Mouse (Mus musculus): ENCODE data around the gene Pdpk1. TPM values are rescaled to one million over a fixed set of nuclear protein-coding genes. Genes with fewer than 3 reads are reported as not detected.

Gene Pdpk1
- polyA plus RNA-seq, 1 experiment, result 44.7 TPM

DNA sequence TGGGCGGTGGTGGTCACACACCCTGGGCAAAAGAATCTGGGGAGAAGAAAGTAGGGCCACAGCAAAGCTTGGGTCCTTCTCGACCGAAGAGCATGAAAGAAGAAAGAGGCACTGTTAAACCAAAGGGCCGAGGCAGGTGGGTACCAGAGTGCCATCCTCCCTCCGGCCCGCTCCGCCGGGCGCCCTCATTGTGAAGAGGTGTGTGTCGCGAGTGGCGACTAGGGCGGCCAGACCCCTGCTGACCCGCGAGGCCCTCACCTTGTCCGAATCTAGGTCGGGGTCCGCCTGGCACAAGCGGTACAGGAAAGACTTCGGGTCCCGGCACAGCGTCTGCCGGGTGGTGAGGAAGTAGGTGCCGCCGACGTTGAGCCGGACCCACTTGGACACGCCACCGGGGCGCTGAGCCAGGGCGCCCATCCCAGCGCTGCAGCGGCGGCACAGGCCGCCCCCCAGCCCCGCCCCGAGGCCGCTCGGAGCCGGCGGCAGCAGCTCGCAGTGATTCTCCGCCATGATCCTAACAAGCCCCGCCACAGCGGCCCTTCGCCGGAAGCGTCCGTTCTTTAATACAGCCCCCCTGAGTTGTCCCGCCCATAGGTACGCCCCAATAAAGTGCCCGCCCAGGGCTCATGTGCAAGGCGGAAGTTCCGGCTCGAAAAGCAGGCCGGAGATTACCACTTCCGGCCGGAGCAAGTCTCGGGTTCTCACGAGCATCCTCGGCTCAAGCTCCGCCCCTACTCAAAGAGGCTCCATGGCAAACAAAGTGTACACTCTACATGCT, 77.6 kb downstream of the Pdpk1 start, which contains the start of gene Kctd5:
Kctd5 (minus strand) TSS at position 567 of the 778 bp plus-strand sequence.
- H3K4me1 ChIP-seq (ENCODE audit: control insufficient read depth, insufficient read depth, low read length), result no peaks in the 10 kb centered on the region
- TF ChIP-seq EP300 (IDR thresholded peaks at IDR 0.05; ENCODE audit: insufficient read depth, low read depth, low read length), result peak; percentile 62; the same call in 1 of the 2 replicates
- TF ChIP-seq POLR2A (IDR thresholded peaks at IDR 0.05; ENCODE audit: insufficient read depth, low read length), result peak; percentile 37
- no peak for TF ChIP-seq CTCF (IDR thresholded peaks at IDR 0.05; ENCODE audit: low read depth, low read length)
- H3K27me3 ChIP-seq (ENCODE audit: control insufficient read depth, insufficient read depth, low read length, poor library complexity, severe bottlenecking), result no peaks in the 10 kb centered on the region
- H3K36me3 ChIP-seq (ENCODE audit: control insufficient read depth, insufficient read depth, low read length, poor library complexity, severe bottlenecking), result peaks cover 6% of the 10 kb centered on the region; the same call in 1 of the 2 replicates
- peak within 1 kb of the TSS; percentile 97 for H3K4me3 ChIP-seq (ENCODE audit: low read depth, low read length)
- H3K9ac ChIP-seq (ENCODE audit: low read depth, poor library complexity, severe bottlenecking), result peak within 1 kb of the TSS; percentile 92
- H3K27ac ChIP-seq (ENCODE audit: insufficient read depth, low read length), result no peak within 1 kb of the TSS
- H3K9me3 ChIP-seq (replicated peaks; ENCODE audit: control insufficient read depth, insufficient read depth, low read length, poor library complexity, severe bottlenecking), result no peaks in the 10 kb centered on the region

DNA sequence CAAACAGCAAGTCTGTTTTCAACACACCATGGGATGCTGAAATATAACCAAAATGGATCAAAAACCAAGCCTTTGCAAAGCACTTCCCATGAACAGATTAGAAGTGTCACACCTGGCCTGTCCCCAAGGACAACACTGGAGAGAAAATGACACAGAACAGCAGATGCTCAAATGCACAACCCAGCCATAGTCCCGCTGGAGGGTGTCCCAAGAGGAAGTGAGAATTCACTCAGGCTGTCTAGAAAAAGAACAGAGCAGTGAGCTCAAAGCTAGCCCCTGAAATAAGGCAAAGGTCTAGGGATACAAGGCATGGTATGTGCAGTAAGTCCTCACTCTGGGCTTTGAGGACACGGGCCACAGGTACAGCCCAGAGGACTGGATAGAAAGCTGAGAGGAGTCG, 81.2 kb downstream of the Pdpk1 start:
- peaks cover 4% of the 10 kb centered on the region; the same call in 1 of the 2 replicates for H3K36me3 ChIP-seq (ENCODE audit: control insufficient read depth, insufficient read depth, low read length, poor library complexity, severe bottlenecking)

DNA sequence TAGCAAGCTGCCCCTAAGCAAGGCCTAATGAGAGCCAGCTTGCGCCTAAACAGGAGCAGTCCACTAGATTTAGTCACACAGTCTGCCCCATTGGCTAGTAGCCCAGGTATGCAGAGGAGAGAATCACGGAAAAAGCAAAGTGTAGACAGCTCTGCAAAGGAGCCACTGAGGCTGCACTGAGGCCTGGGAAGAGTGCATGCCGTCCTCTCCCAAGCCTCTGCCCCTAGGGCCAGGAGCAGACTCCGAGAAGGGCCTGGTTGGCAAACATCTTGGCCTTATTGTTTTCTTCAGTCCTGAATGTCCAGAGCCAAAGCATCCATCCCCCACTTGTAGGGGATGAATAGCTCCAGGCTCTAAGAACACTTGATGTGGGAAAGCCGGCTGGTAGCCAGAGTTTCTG, 82.5 kb downstream of the Pdpk1 start:
- no peak overlapping the region for H3K27ac ChIP-seq (ENCODE audit: insufficient read depth, low read length)
- TF ChIP-seq POLR2A (IDR thresholded peaks at IDR 0.05; ENCODE audit: insufficient read depth, low read length), result no peak
- TF ChIP-seq CTCF (IDR thresholded peaks at IDR 0.05; ENCODE audit: low read depth, low read length), result no peak
- TF ChIP-seq EP300 (IDR thresholded peaks at IDR 0.05; ENCODE audit: insufficient read depth, low read depth, low read length), result no peak
- no peaks in the 10 kb centered on the region for H3K27me3 ChIP-seq (ENCODE audit: control insufficient read depth, insufficient read depth, low read length, poor library complexity, severe bottlenecking)
- no peaks in the 10 kb centered on the region for H3K9me3 ChIP-seq (replicated peaks; ENCODE audit: control insufficient read depth, insufficient read depth, low read length, poor library complexity, severe bottlenecking)
- H3K36me3 ChIP-seq (ENCODE audit: control insufficient read depth, insufficient read depth, low read length, poor library complexity, severe bottlenecking), result peaks cover 4% of the 10 kb centered on the region; the same call in 1 of the 2 replicates
- H3K4me1 ChIP-seq (ENCODE audit: control insufficient read depth, insufficient read depth, low read length), result no peaks in the 10 kb centered on the region
- no peak overlapping the region for H3K9ac ChIP-seq (ENCODE audit: low read depth, poor library complexity, severe bottlenecking)
- no peak overlapping the region for H3K4me3 ChIP-seq (ENCODE audit: low read depth, low read length)

More for the DNA sequence above, 81.2 kb downstream of the Pdpk1 start:
- no peak overlapping the region for H3K9ac ChIP-seq (ENCODE audit: low read depth, poor library complexity, severe bottlenecking)
- no peaks in the 10 kb centered on the region for H3K4me1 ChIP-seq (ENCODE audit: control insufficient read depth, insufficient read depth, low read length)
- H3K27me3 ChIP-seq (ENCODE audit: control insufficient read depth, insufficient read depth, low read length, poor library complexity, severe bottlenecking), result no peaks in the 10 kb centered on the region
- H3K27ac ChIP-seq (ENCODE audit: insufficient read depth, low read length), result no peak overlapping the region
- H3K4me3 ChIP-seq (ENCODE audit: low read depth, low read length), result no peak overlapping the region
- H3K9me3 ChIP-seq (replicated peaks; ENCODE audit: control insufficient read depth, insufficient read depth, low read length, poor library complexity, severe bottlenecking), result no peaks in the 10 kb centered on the region
- TF ChIP-seq EP300 (IDR thresholded peaks at IDR 0.05; ENCODE audit: insufficient read depth, low read depth, low read length), result no peak
- TF ChIP-seq CTCF (IDR thresholded peaks at IDR 0.05; ENCODE audit: low read depth, low read length), result no peak
- no peak for TF ChIP-seq POLR2A (IDR thresholded peaks at IDR 0.05; ENCODE audit: insufficient read depth, low read length)

DNA sequence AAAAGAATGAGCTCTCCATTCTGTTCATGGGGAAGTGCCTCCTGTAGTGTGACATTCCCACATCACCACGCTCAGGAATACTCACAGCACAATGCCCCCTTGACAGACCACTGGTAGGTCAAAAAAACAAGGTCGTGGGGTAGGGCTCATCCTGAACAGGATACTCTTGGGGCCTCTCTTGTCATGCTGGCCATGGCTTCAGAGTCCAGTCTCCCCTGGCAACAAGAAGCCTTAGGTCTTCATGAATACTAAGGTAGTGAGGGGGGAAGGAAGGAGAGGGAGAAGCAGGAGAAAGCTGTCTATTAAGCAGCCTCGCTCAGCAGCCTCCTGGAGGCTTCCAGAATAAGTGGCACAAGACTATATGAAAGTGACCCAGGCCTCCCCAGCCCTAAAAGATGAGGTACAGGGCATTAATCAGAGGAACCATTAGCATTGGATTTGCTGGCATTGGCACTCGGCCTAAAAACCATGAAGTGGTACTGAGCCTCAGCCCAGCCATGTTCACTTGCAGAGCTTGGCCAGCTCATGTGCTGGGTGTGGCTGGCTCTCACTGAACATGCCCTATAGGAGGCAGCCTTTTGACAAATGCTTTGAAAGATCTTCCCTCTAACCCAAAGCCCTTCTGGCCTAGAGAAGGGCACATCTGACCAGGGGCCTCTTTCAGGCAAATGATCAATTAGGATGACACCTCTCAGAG, 88.1 kb downstream of the Pdpk1 start:
- no peak for TF ChIP-seq EP300 (IDR thresholded peaks at IDR 0.05; ENCODE audit: insufficient read depth, low read depth, low read length)
- TF ChIP-seq POLR2A (IDR thresholded peaks at IDR 0.05; ENCODE audit: insufficient read depth, low read length), result no peak
- TF ChIP-seq CTCF (IDR thresholded peaks at IDR 0.05; ENCODE audit: low read depth, low read length), result no peak
- H3K27me3 ChIP-seq (ENCODE audit: control insufficient read depth, insufficient read depth, low read length, poor library complexity, severe bottlenecking), result no peaks in the 10 kb centered on the region
- no peaks in the 10 kb centered on the region for H3K4me1 ChIP-seq (ENCODE audit: control insufficient read depth, insufficient read depth, low read length)
- H3K9me3 ChIP-seq (replicated peaks; ENCODE audit: control insufficient read depth, insufficient read depth, low read length, poor library complexity, severe bottlenecking), result no peaks in the 10 kb centered on the region
- H3K27ac ChIP-seq (ENCODE audit: insufficient read depth, low read length), result no peak overlapping the region
- H3K36me3 ChIP-seq (ENCODE audit: control insufficient read depth, insufficient read depth, low read length, poor library complexity, severe bottlenecking), result peaks cover 15% of the 10 kb centered on the region
- no peak overlapping the region for H3K9ac ChIP-seq (ENCODE audit: low read depth, poor library complexity, severe bottlenecking)
- H3K4me3 ChIP-seq (ENCODE audit: low read depth, low read length), result no peak overlapping the region

DNA sequence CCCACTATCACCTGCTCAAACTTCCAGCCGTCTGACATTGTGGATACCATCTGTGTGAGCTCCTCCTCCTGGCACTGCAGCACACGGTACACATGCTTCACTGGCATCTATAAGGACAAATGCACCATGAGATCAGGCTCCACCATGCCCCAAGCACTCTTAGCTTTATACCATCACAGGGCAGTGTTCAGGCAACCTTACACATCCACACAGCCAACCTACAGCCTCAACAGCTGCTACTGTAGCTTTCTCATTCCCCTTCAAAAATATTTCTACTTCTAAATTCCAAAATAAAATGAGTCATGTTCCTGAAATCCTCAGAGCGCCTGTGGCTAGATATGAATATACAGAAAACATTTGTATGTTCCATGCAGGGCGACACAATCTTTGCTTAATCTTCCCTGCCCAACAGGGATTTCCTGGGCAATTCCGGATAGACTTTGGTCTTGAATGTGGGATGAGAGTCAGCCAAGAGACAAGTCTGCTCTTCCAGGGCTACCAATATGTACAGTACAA, 92.9 kb downstream of the Pdpk1 start:
- TF ChIP-seq CTCF (IDR thresholded peaks at IDR 0.05; ENCODE audit: low read depth, low read length) (no peak), POLR2A (IDR thresholded peaks at IDR 0.05; ENCODE audit: insufficient read depth, low read length) (no peak), EP300 (IDR thresholded peaks at IDR 0.05; ENCODE audit: insufficient read depth, low read depth, low read length) (no peak)
- Histone ChIP-seq H3K4me1 (ENCODE audit: control insufficient read depth, insufficient read depth, low read length) (no peaks in the 10 kb centered on the region), H3K4me3 (ENCODE audit: low read depth, low read length) (no peak overlapping the region), H3K36me3 (ENCODE audit: control insufficient read depth, insufficient read depth, low read length, poor library complexity, severe bottlenecking) (peaks cover 41% of the 10 kb centered on the region), H3K27me3 (ENCODE audit: control insufficient read depth, insufficient read depth, low read length, poor library complexity, severe bottlenecking) (no peaks in the 10 kb centered on the region), H3K27ac (ENCODE audit: insufficient read depth, low read length) (no peak overlapping the region), H3K9me3 (replicated peaks; ENCODE audit: control insufficient read depth, insufficient read depth, low read length, poor library complexity, severe bottlenecking) (no peaks in the 10 kb centered on the region), H3K9ac (ENCODE audit: low read depth, poor library complexity, severe bottlenecking) (no peak overlapping the region)
